10 mouse cellular contexts compared by ENCODE assay signal in genomic region chr6:134479481-134479880, GRCm38 (mm10).
"Had no signal": no experiment of that assay in that cellular context is flagged by ENCODE, and none has a peak within 500 bp of the region (broad histone marks: within the 10 kb centered on the region; RNA-seq: fewer than 3 reads in every experiment).

No protein-coding gene starts in this region.

- DNase-seq: lung, adult 18-20 months; lung, embryonic 14.5 days; lung, postnatal 10 days; lung, postnatal 4 days; midbrain, embryonic 14.5 days; right cerebral cortex, postnatal 14 days; spleen, adult 18-20 months; thymus, adult 18-20 months; thymus, postnatal 14 days; thymus, postnatal 36 days had no signal
